Mouse (Mus musculus): Measurements from ENCODE around the gene Tnfrsf9. TPM values are rescaled to one million over a fixed set of nuclear protein-coding genes. Genes with fewer than 3 reads are reported as not detected.

Tnfrsf9 gene
- polyA plus RNA-seq, 1 experiment from 2014 or later: 0.43 TPM

DNA sequence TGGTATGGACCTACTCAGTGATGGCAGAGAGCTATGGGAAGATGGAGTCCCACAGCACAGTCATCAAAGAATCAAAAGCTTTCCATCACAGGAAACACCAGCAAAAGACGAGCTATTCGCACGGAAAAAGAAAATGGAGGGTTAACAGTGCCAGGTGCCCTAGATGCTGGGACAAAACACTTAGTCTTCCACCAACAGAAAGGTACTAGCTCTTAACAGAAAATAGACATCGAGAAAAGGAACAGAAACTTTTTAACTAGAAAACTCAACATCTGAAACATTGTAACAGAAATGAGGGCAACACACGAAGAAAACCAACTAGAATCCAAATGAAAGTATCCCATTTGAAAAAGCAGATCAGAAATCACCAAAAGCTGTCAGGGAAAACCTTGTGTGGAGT lies 65.8 kb downstream of the Tnfrsf9 start:
- H3K4me2 ChIP-seq (ENCODE audit: low read depth, low read length): no peak overlapping the region

DNA sequence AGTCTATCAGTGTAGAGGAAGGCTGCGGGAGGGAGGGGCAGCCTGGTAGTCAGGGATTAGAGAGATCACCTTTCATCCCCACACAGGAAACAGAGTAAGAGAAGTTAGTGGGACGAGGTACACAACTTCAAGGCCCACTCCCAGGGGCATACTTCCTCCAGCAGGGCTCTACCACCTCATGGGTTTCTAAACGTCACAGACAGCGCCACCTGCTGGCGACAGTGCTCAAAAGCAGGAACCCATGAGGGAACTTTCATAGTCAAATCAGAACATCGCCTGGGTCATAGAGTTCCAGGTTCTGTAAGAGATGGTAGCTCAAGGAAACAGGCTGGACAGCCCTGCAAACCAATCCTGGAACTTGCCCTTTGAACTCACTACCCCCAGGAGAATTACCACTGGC lies 75.8 kb downstream of the Tnfrsf9 start:
- H3K9me3 ChIP-seq (ENCODE audit: control insufficient read depth, low read length): no peaks in the 10 kb centered on the region
- no peak overlapping the region for H3K27ac ChIP-seq (ENCODE audit: low read depth, low read length)
- no peaks in the 10 kb centered on the region for H3K4me1 ChIP-seq (ENCODE audit: control insufficient read depth, insufficient read depth, low read length)
- H3K27me3 ChIP-seq (ENCODE audit: control insufficient read depth, insufficient read depth, low read length): no peaks in the 10 kb centered on the region
- ATAC-seq (ENCODE audit: low read depth): no peak
- WGBS: 49% methylated on average over 6 of the region's 6 CpGs
- no peak overlapping the region for H3K4me2 ChIP-seq (ENCODE audit: low read depth, low read length)
- H3K9ac ChIP-seq (replicated peaks; ENCODE audit: low read depth, low read length): no peak overlapping the region
- no peak overlapping the region for H3K4me3 ChIP-seq (ENCODE audit: low read depth, low read length)
- H3K36me3 ChIP-seq (ENCODE audit: control insufficient read depth, insufficient read depth, low read length): no peaks in the 10 kb centered on the region

More for the DNA sequence above, 65.8 kb downstream of the Tnfrsf9 start:
- no peak overlapping the region for H3K27ac ChIP-seq (ENCODE audit: low read depth, low read length)
- no peaks in the 10 kb centered on the region for H3K27me3 ChIP-seq (ENCODE audit: control insufficient read depth, insufficient read depth, low read length)
- H3K4me1 ChIP-seq (ENCODE audit: control insufficient read depth, insufficient read depth, low read length): no peaks in the 10 kb centered on the region
- no peaks in the 10 kb centered on the region for H3K36me3 ChIP-seq (ENCODE audit: control insufficient read depth, insufficient read depth, low read length)
- no peak overlapping the region for H3K4me3 ChIP-seq (ENCODE audit: low read depth, low read length)
- no peak overlapping the region for H3K9ac ChIP-seq (replicated peaks; ENCODE audit: low read depth, low read length)
- no peak for ATAC-seq (ENCODE audit: low read depth)
- WGBS: 91% methylated on average over 5 of the region's 5 CpGs
- H3K9me3 ChIP-seq (ENCODE audit: control insufficient read depth, low read length): no peaks in the 10 kb centered on the region

Other genes starting within 250 kb of the Tnfrsf9 start
- 70.2 and 76.9 TPM in 2 replicates for gene Errfi1, start 60.6 kb upstream of the Tnfrsf9 start, polyA plus RNA-seq (2014; fragmentation: Nextera tagmentation; extraction: Ambion mirVana)
- 380 and 397 TPM in 2 replicates for gene Park7, start 125 bp upstream of the Tnfrsf9 start, polyA plus RNA-seq (2014; fragmentation: Nextera tagmentation; extraction: Ambion mirVana)
- gene Uts2, start 82.5 kb downstream of the Tnfrsf9 start, polyA plus RNA-seq (2014; fragmentation: Nextera tagmentation; extraction: Ambion mirVana): 3.7 and 9.5 TPM in 2 replicates
- 4.2 and 5.1 TPM in 2 replicates for gene Per3, start 130.1 kb downstream of the Tnfrsf9 start, polyA plus RNA-seq (2014; fragmentation: Nextera tagmentation; extraction: Ambion mirVana)
- 36.6 and 45.2 TPM in 2 replicates for gene Vamp3, start 143.4 kb downstream of the Tnfrsf9 start, polyA plus RNA-seq (2014; fragmentation: Nextera tagmentation; extraction: Ambion mirVana)
- 0.63 and 1.4 TPM in 2 replicates for gene Gm13090, start 175.0 kb downstream of the Tnfrsf9 start, polyA plus RNA-seq (2014; fragmentation: Nextera tagmentation; extraction: Ambion mirVana)

Data from neural tube, embryonic 14.5 days (tissue).